Mouse (Mus musculus) kidney, adult 2 months (tissue): ENCODE measurements around the gene Nfkbia. TPM values are rescaled to one million over a fixed set of nuclear protein-coding genes. Genes with fewer than 3 reads are reported as not detected.

ENCODE experiments used
- DNase-seq: peaks from one replicate; pipeline ENCODE4 v3.0.0; 2021
- H3K27ac ChIP-seq: fragments of 200-500 bp; 2 replicates; pipeline ENCODE4 v1.5.1; 2012; ENCODE audit warnings: low read depth, low read length, control low read depth, inconsistent platforms; ENCODE audit not compliant: insufficient read depth
- H3K27me3 ChIP-seq: fragments of 200-500 bp; replicated peaks from 2 replicates; pipeline ENCODE4 v1.6.1; 2012; ENCODE audit warnings: mild to moderate bottlenecking, moderate library complexity, low read length, inconsistent platforms; ENCODE audit not compliant: control insufficient read depth, insufficient read depth
- H3K36me3 ChIP-seq: fragments of 200-500 bp; 2 replicates; pipeline ENCODE4 v1.6.1; 2012; ENCODE audit warnings: mild to moderate bottlenecking, moderate library complexity, low read length, inconsistent platforms; ENCODE audit not compliant: control insufficient read depth, insufficient read depth
- H3K4me1 ChIP-seq: fragments of 200-500 bp; 2 replicates; pipeline ENCODE4 v1.6.1; 2011; ENCODE audit warnings: low read length; ENCODE audit not compliant: control insufficient read depth, insufficient read depth
- H3K4me3 ChIP-seq: fragments of 200-500 bp; 2 replicates; pipeline ENCODE4 v1.5.1; 2011; ENCODE audit warnings: mild to moderate bottlenecking, low read depth, low read length, control low read depth; ENCODE audit not compliant: insufficient read depth
- CTCF ChIP-seq: fragments of 200-500 bp; conservative IDR thresholded peaks from 2 replicates; pipeline ENCODE4 v1.5.1; 2011; ENCODE audit warnings: low read depth, mild to moderate bottlenecking, control low read depth, low read length, moderate library complexity, mixed read lengths; ENCODE audit not compliant: insufficient read depth, insufficient read length
- POLR2A ChIP-seq: fragments of 200-500 bp; IDR thresholded peaks from one replicate; pipeline ENCODE4 v1.6.1; 2011; ENCODE audit warnings: low read depth, low read length, control low read depth
- WGBS: fragments of 180-500 bp; shearing (Covaris S2); methylation state at CpG from one replicate; pipeline ENCODE4 v1.1.7; 2018; 5-methylcytosine and 5-hydroxymethylcytosine counted together
- polyA plus RNA-seq: library from polyadenylated mRNA; depleted of rRNA; stranded (reverse); fragments of >200 nt; gene quantifications from 2 replicates; pipeline ENCODE4 v1.2.3, GENCODE M21; 2012

Gene Nfkbia
- polyA plus RNA-seq, 1 experiment: 93.3 TPM

DNA sequence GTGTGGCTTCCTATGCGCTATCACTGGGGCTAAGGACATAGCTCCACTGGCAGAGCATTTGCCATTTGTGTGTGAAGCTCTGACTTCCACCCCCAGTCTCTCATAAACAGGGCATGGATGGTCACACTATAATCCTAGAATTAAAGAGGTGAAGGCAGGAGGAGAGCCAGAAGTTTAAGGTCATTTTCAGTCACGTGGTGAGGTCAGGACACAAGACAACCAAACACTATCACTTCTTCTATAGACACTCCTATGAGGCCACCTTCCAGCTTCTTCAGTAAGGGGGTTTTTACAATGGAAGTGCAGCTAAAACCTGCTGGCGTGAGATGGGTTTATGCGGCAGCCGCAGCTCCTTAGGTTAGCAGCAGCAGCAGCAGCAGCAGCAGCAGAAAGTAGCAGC, 8.9 kb downstream of the Nfkbia start:
- TF ChIP-seq POLR2A (no peak), CTCF (no peak)
- H3K27ac ChIP-seq: no peak overlapping the region
- 89% methylated on average over 5 of the region's 5 CpGs for WGBS
- no peak for DNase-seq
- H3K4me1 ChIP-seq: peaks cover 18% of the 10 kb centered on the region
- H3K4me3 ChIP-seq: no peak overlapping the region
- no peaks in the 10 kb centered on the region for H3K27me3 ChIP-seq
- peaks cover 2% of the 10 kb centered on the region for H3K36me3 ChIP-seq

DNA sequence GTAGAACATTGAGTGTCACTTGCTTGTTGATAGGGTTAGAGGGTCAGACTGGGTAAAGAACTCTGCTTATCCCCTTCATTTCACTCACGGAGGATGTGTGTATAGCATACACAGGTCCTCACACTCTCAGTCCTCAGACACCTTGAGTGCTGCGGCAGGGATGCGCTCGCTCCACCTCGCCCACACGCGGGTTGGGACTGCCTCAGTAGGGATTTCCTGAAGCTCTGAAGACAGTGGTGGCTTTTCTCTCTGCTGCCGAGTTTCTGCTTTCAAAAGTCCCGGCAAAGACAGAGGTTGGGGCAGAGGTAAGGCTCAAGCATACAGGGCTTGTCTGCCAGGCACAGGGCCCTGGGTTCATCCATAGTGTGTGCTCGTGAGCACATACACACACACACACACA, 9.7 kb downstream of the Nfkbia start:
- no peak for DNase-seq
- no peaks in the 10 kb centered on the region for H3K27me3 ChIP-seq
- no peaks in the 10 kb centered on the region for H3K36me3 ChIP-seq
- no peak overlapping the region for H3K27ac ChIP-seq
- 90% methylated on average over 10 of the region's 10 CpGs for WGBS
- H3K4me3 ChIP-seq: no peak overlapping the region
- no peak for TF ChIP-seq POLR2A
- no peak for TF ChIP-seq CTCF
- peaks cover 13% of the 10 kb centered on the region for H3K4me1 ChIP-seq

DNA sequence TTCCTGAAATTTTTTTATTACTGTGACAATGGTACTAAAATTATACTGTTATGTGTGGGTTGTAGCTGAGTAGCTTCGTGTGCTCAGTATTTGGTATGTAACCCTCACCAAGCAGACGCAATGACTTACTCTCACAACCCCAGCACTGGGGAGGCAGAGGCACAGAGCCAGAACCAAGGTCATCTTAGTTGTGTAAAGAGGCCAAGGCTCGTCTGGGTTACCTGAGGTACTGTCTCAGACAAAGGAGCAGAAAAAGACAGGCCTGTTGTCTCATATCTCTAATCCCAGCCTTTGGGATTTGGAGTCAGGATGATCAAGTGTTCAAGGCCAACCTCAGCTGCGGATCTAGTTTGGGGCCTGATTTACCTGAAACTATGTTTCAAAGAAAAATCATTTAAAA, 10.7 kb downstream of the Nfkbia start:
- WGBS: 69% methylated on average over 4 of the region's 4 CpGs
- DNase-seq: peak; percentile 45
- 0 out of 2 replicates have a peak, but pooled peaks cover 7% of the 10 kb centered on the region for H3K4me1 ChIP-seq
- H3K4me3 ChIP-seq: no peak overlapping the region
- H3K27me3 ChIP-seq: no peaks in the 10 kb centered on the region
- TF ChIP-seq POLR2A: no peak
- no peak for TF ChIP-seq CTCF
- no peaks in the 10 kb centered on the region for H3K36me3 ChIP-seq
- H3K27ac ChIP-seq: no peak overlapping the region

DNA sequence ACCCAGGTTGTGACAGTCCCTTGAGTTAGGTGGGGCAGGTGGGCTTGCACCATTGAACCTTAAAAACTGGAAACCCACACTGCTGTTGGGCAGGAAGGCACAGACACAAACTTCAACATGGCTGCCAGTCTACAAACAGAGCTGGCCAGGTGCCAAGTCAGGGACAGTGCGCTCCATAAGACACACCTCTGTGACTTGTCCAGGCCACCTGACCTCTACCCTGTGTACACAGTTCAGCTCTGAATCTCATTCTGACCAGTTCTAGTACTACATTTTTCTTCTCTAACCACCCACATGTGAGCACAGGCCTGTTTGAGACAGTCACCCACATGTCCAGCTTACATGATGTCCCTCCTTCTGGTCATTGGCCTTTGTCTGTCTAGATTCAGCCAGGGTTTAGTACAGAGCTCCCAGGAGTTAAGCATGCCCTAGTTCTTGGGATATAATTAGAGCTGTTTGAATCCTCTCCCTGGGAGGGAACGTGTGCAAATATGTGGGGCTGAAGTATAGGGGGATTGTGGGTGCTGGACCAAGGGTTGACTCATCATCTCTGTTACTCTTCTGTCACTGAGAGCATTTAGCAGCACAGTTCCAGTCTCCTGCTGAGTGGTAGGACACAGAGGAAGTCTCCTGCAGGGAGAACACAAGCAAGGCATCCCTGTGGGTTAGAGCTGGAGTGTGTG, 11.8 kb downstream of the Nfkbia start:
- no peaks in the 10 kb centered on the region for H3K36me3 ChIP-seq
- DNase-seq: peak; percentile 59
- H3K4me3 ChIP-seq: no peak overlapping the region
- H3K27ac ChIP-seq: no peak overlapping the region
- no peaks in the 10 kb centered on the region for H3K27me3 ChIP-seq
- 0 out of 2 replicates have a peak, but pooled peaks cover 7% of the 10 kb centered on the region for H3K4me1 ChIP-seq
- TF ChIP-seq POLR2A: no peak
- TF ChIP-seq CTCF: no peak
- WGBS: 67% methylated on average over 2 of the region's 2 CpGs

DNA sequence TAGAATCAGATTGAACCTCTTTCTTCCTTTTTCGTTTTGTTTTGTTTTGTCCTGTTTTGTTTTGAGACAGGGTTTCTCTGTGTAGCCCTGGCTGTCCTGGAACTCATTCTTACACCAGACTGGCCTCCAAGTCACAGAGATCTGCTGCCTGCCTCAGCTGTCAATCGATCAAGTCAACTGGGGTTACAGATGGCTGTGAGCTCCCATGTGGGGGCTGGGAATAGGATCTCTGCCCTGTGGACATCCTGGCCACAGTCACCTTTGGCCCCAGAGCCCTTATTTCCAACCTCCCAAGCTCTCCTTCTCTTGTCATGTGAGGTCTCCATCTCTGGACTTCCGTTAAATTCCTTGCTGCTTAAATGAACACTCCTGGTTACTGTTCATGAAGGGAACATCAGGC, 13.5 kb downstream of the Nfkbia start:
- TF ChIP-seq CTCF (no peak), POLR2A (no peak)
- Histone ChIP-seq H3K4me1 (peaks cover 14% of the 10 kb centered on the region), H3K27me3 (no peaks in the 10 kb centered on the region), H3K36me3 (no peaks in the 10 kb centered on the region), H3K4me3 (no peak overlapping the region), H3K27ac (no peak overlapping the region)
- 67% methylated on average over 3 of the region's 3 CpGs for WGBS
- DNase-seq: no peak

DNA sequence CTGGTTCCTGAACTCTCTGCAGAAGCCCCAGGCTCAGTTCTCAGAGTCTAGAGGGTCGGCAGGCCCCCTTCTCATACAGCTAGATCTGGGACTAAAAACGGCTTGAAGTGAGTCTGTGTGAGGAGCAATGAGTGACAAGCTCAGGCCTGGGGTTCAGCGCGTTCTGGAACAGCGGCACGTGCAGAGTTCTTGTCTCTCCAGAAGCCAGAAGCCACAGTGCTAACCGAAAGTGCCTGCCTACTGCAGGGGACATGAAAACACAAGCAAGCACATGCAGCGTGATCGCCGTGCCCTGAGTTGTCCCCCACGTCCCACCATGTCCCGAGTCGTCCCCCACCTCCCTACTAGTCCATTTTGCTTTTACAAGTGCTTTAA, 18.3 kb downstream of the Nfkbia start:
- Histone ChIP-seq H3K4me3 (no peak overlapping the region), H3K4me1 (peaks cover 14% of the 10 kb centered on the region), H3K27ac (peak overlapping the region; percentile 67), H3K36me3 (no peaks in the 10 kb centered on the region), H3K27me3 (no peaks in the 10 kb centered on the region)
- TF ChIP-seq POLR2A: no peak
- no peak for TF ChIP-seq CTCF
- no peak for DNase-seq
- WGBS: 73% methylated on average over 13 of the region's 13 CpGs

DNA sequence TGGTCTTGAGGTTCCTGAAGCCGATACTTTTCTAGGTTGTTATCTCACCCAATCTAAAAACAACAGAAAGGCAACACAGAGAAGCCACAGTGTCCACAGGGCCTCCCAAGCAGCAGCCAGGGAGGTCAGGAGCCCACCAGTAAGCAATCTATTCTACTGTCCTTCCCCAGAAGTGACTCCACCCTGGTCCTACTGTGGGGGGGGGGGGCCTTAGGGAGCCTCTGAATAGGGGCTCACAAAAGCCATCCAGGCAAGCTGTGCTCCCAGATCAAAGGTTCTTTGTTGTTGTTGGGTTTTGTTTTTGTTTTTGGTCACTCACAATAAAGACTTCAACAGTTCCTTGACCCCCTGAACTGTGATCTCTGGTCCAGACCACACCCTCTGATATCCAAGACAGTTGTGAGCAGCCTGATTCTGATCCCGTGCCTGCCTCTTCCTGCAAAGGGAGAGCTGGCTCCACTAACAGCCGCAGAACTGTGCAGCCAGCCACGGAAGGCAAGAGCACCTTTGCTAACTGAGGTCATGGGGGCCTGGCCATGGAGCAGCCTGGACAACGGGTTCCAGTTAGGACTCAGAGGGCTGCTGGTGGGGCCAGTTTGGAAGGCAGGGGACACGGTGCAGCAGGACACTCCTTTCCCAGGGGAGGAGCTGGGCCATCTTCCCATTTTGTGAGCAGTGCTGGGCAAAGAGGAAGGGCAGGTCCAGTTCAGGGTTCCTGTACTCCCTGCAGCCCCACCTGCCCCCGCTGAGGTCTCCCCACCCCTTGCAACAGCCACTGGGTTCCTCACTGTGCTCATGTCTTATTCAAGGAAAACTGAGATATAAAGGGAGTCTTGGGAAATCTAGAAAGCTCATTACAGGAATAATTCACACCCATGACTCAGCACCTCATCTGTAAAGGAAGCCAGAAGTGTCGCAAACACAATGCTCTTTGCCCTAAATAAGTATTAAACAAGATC, 18.9 kb downstream of the Nfkbia start:
- peaks cover 14% of the 10 kb centered on the region for H3K4me1 ChIP-seq
- H3K4me3 ChIP-seq: 0 out of 2 replicates have a peak overlapping the region, but pooled peaks have one; percentile 0
- WGBS: 22% methylated on average over 8 of the region's 8 CpGs
- DNase-seq: peak; percentile 94
- peak overlapping the region; percentile 67 for H3K27ac ChIP-seq
- H3K27me3 ChIP-seq: no peaks in the 10 kb centered on the region
- no peak for TF ChIP-seq CTCF
- no peak for TF ChIP-seq POLR2A
- H3K36me3 ChIP-seq: no peaks in the 10 kb centered on the region
